ENCODE assay signal across 8 mouse cellular contexts in the genomic region with DNA sequence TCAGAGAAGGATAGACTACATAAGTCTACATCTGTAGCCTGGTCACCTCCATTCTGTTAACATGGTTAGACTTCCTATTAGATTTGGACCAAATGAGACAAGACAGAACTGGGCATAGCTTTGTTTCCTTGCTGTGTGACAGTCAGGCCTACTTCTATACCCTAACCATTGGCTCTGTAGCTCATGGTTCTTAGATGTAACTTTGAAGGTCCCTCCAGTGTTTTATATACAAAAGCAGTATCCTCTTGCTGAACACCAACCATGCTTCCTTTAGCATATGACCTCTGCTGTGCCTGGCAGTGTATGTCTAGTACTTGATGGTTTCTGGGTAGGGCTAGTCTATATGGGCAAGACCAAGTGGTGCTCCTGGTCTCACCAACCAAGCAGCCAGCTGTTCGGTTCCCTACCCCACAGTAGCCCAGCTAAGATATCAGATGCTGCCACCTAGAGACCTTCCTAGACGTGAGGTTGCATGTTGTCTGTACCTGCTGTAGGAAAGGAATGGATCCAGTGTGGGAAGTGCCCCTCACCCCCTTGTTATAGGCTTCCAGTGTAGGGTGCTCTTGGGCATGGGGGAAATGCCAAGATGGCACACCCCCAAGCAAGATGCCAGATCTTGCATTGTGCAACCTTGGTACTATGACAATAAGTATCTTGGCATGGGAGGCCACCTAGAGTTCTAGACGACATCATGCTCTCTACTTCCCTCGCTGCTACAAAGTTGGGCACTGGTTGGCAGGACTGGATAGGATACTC. TPM values are rescaled to one million over a fixed set of nuclear protein-coding genes. Genes with fewer than 3 reads are reported as not detected.
A peak's percentile ranks its signal among the peaks of the same experiment; 100 is the strongest.
DNase-seq lines count a peak whose midpoint lies in the region; ATAC-seq and TF ChIP-seq lines count a peak whose summit lies in the region.

No protein-coding gene starts in this region.

- peak overlapping the region; percentile 96 for H3K4me2 ChIP-seq in kidney, postnatal 0 days (ENCODE audit: low read length)
- H3K4me2 ChIP-seq in forebrain, embryonic 11.5 days (ENCODE audit: low read depth, low read length, severe bottlenecking): peak overlapping the region; percentile 74
- H3K4me2 ChIP-seq in myocyte (ENCODE audit: low read depth): peak overlapping the region; percentile 85

- ATAC-seq in kidney, postnatal 0 days (replicated peaks; ENCODE audit: low FRiP score, low read depth): no peak
- ATAC-seq in forebrain, embryonic 11.5 days (replicated peaks; ENCODE audit: low FRiP score): no peak

- H3K27ac ChIP-seq in kidney, postnatal 0 days: peak overlapping the region; percentile 95
- peak overlapping the region; percentile 65; the same call in 1 of the 2 replicates for H3K27ac ChIP-seq in forebrain, embryonic 11.5 days (ENCODE audit: low read depth, low read length)
- peak overlapping the region; percentile 90 for H3K27ac ChIP-seq in limb, embryonic 10.5 days

- no peak overlapping the region for H3K9ac ChIP-seq in kidney, postnatal 0 days (ENCODE audit: low read depth, low read length)
- H3K9ac ChIP-seq in forebrain, embryonic 11.5 days (ENCODE audit: low read length): peak overlapping the region; percentile 79; the same call in 1 of the 2 replicates

- peaks cover 37% of the 10 kb centered on the region for H3K36me3 ChIP-seq in kidney, postnatal 0 days (ENCODE audit: insufficient read depth, low read length)
- peaks cover 11% of the 10 kb centered on the region; the same call in 1 of the 2 replicates for H3K36me3 ChIP-seq in forebrain, embryonic 11.5 days (ENCODE audit: control insufficient read depth, insufficient read depth, low read length)
- peaks cover 72% of the 10 kb centered on the region for H3K36me3 ChIP-seq in limb, embryonic 10.5 days
- peaks cover 17% of the 10 kb centered on the region for H3K36me3 ChIP-seq in myocyte (ENCODE audit: control insufficient read depth, insufficient read depth)

- peaks cover 26% of the 10 kb centered on the region for H3K4me1 ChIP-seq in kidney, postnatal 0 days (replicated peaks; ENCODE audit: insufficient read depth, low read length)
- peaks cover 25% of the 10 kb centered on the region for H3K4me1 ChIP-seq in forebrain, embryonic 11.5 days (replicated peaks; ENCODE audit: control insufficient read depth, insufficient read depth, low read length)
- peaks cover 57% of the 10 kb centered on the region for H3K4me1 ChIP-seq in limb, embryonic 10.5 days

- WGBS in kidney, postnatal 0 days: 34% methylated on average over 4 of the region's 4 CpGs
- 43% methylated on average over 4 of the region's 4 CpGs for WGBS in forebrain, embryonic 11.5 days
- WGBS in limb, embryonic 10.5 days: 34% methylated on average over 4 of the region's 4 CpGs

- peaks cover 24% of the 10 kb centered on the region for H3K79me2 ChIP-seq in myocyte (ENCODE audit: control insufficient read depth, insufficient read depth)

- TF ChIP-seq POLR2A in myocyte (IDR thresholded peaks at IDR 0.05; ENCODE audit: insufficient read length, low read depth): no peak

- no peaks in the 10 kb centered on the region for H3K27me3 ChIP-seq in kidney, postnatal 0 days (ENCODE audit: insufficient read depth, low read length)
- H3K27me3 ChIP-seq in forebrain, embryonic 11.5 days (ENCODE audit: control insufficient read depth, insufficient read depth, low read length): no peaks in the 10 kb centered on the region
- no peaks in the 10 kb centered on the region for H3K27me3 ChIP-seq in limb, embryonic 10.5 days (ENCODE audit: low read depth, poor library complexity, severe bottlenecking)
- no peaks in the 10 kb centered on the region for H3K27me3 ChIP-seq in myocyte (ENCODE audit: control insufficient read depth, insufficient read depth, insufficient read length)

- no peak for TF ChIP-seq CTCF in kidney, postnatal 0 days (IDR thresholded peaks at IDR 0.05; ENCODE audit: low read depth)

- intact Hi-C loops in left cerebral cortex, postnatal 4 days (cut with DNase I): no loop called here

- no peak for DNase-seq in kidney, postnatal 0 days (ENCODE audit: low spot score)
- DNase-seq in kidney, adult 11 months: no peak
- DNase-seq in forebrain, embryonic 11.5 days (ENCODE audit: low spot score): no peak
- DNase-seq in limb, embryonic 10.5 days (ENCODE audit: low spot score): no peak
- no peak for DNase-seq in spleen, postnatal 10 days (ENCODE audit: low spot score in 2 of 2)
- DNase-seq in left cerebral cortex, postnatal 4 days: no peak
- no peak for DNase-seq in ovary, postnatal 36 days (ENCODE audit: low spot score)

- H3K4me3 ChIP-seq in kidney, postnatal 0 days (replicated peaks; ENCODE audit: low read depth, low read length): no peak overlapping the region
- 0 out of 2 replicates have a peak overlapping the region, but pooled peaks have one; percentile 0 for H3K4me3 ChIP-seq in forebrain, embryonic 11.5 days (ENCODE audit: low read depth, low read length)
- H3K4me3 ChIP-seq in limb, embryonic 10.5 days: peak overlapping the region; percentile 97
- H3K4me3 ChIP-seq in myocyte: peak overlapping the region; percentile 68

- H3K9me3 ChIP-seq in kidney, postnatal 0 days (replicated peaks; ENCODE audit: low read length): no peaks in the 10 kb centered on the region
- H3K9me3 ChIP-seq in forebrain, embryonic 11.5 days (ENCODE audit: control insufficient read depth, low read length): no peaks in the 10 kb centered on the region
- H3K9me3 ChIP-seq in limb, embryonic 10.5 days (replicated peaks): no peaks in the 10 kb centered on the region

- H3ac ChIP-seq in myocyte (ENCODE audit: control insufficient read depth, insufficient read length): no peak overlapping the region

TF ChIP-seq in myocyte, 11 proteins besides CTCF, POLR2A, EP300 and RAD21:
- TF ChIP-seq MYOD1 (IDR thresholded peaks at IDR 0.05; ENCODE audit: control insufficient read depth in 1 of 3, insufficient read length in 2 of 3, low read depth in 2 of 3) (no peak), POLR2AphosphoS2 (IDR thresholded peaks at IDR 0.05; ENCODE audit: insufficient read length, low read depth) (peak; percentile 9), CEBPB (IDR thresholded peaks at IDR 0.05; ENCODE audit: insufficient read depth, poor library complexity, severe bottlenecking) (0 out of 2 replicates have a peak, but pooled peaks have one; percentile 3), TCF12 (IDR thresholded peaks at IDR 0.05; ENCODE audit: insufficient read depth, poor library complexity, severe bottlenecking) (no peak)

RNA-seq across cellular contexts. Expression of gene Slc25a10, which starts 1.2 kb away (rescaled TPM):
- 121 and 132 TPM in 2 replicates for polyA plus RNA-seq in kidney, postnatal 0 days (2015; fragmentation: Nextera tagmentation; extraction: Ambion mirVana)
- 50.9 and 57.5 TPM in 2 replicates for polyA plus RNA-seq in forebrain, embryonic 11.5 days (2014; fragmentation: Nextera tagmentation; extraction: Ambion mirVana)
- polyA plus RNA-seq in limb, embryonic 10.5 days (2016; fragmentation: Nextera tagmentation; extraction: Ambion mirVana): 69.0 and 71.8 TPM in 2 replicates
- polyA plus RNA-seq in myocyte (2012; fragmentation: generic; extraction: Trizol): 43.8 TPM
- 10 to 100 TPM; 27.2 to 27.6 TPM for total RNA-seq in left cerebral cortex, postnatal 4 days (2021)

RNA-seq across cellular contexts. Expression of gene Mrpl12, which starts 6.1 kb away (rescaled TPM):
- polyA plus RNA-seq in kidney, postnatal 0 days (2015; fragmentation: Nextera tagmentation; extraction: Ambion mirVana): 218 and 224 TPM in 2 replicates
- polyA plus RNA-seq in forebrain, embryonic 11.5 days (2014; fragmentation: Nextera tagmentation; extraction: Ambion mirVana): 152 and 160 TPM in 2 replicates
- 187 and 250 TPM in 2 replicates for polyA plus RNA-seq in limb, embryonic 10.5 days (2016; fragmentation: Nextera tagmentation; extraction: Ambion mirVana)
- polyA plus RNA-seq in myocyte (2012; fragmentation: generic; extraction: Trizol): 218 TPM
- 10 to 100 TPM; 74.4 to 74.5 TPM for total RNA-seq in left cerebral cortex, postnatal 4 days (2021)

RNA-seq across cellular contexts. Expression of gene Arl16, which starts 23.1 kb away (rescaled TPM):
- polyA plus RNA-seq in kidney, postnatal 0 days (2015; fragmentation: Nextera tagmentation; extraction: Ambion mirVana): 32.7 and 35.1 TPM in 2 replicates
- 50.1 and 54.2 TPM in 2 replicates for polyA plus RNA-seq in forebrain, embryonic 11.5 days (2014; fragmentation: Nextera tagmentation; extraction: Ambion mirVana)
- 54.2 and 65.6 TPM in 2 replicates for polyA plus RNA-seq in limb, embryonic 10.5 days (2016; fragmentation: Nextera tagmentation; extraction: Ambion mirVana)
- polyA plus RNA-seq in myocyte (2012; fragmentation: generic; extraction: Trizol): 15.6 TPM
- total RNA-seq in left cerebral cortex, postnatal 4 days (2021): 10 to 100 TPM; 43.9 to 46.0 TPM

RNA-seq across cellular contexts. Expression of gene Ccdc137, which starts 32.6 kb away (rescaled TPM):
- polyA plus RNA-seq in kidney, postnatal 0 days (2015; fragmentation: Nextera tagmentation; extraction: Ambion mirVana): 26.3 and 29.5 TPM in 2 replicates
- 30.3 and 33.8 TPM in 2 replicates for polyA plus RNA-seq in forebrain, embryonic 11.5 days (2014; fragmentation: Nextera tagmentation; extraction: Ambion mirVana)
- polyA plus RNA-seq in limb, embryonic 10.5 days (2016; fragmentation: Nextera tagmentation; extraction: Ambion mirVana): 48.9 and 56.7 TPM in 2 replicates
- polyA plus RNA-seq in myocyte (2012; fragmentation: generic; extraction: Trizol): 11.4 TPM
- total RNA-seq in left cerebral cortex, postnatal 4 days (2021): 10 to 100 TPM; 21.2 to 24.6 TPM

RNA-seq across cellular contexts. Expression of gene Oxld1, which starts 32.6 kb away (rescaled TPM):
- polyA plus RNA-seq in kidney, postnatal 0 days (2015; fragmentation: Nextera tagmentation; extraction: Ambion mirVana): 24.3 and 30.3 TPM in 2 replicates
- 11.3 and 11.6 TPM in 2 replicates for polyA plus RNA-seq in forebrain, embryonic 11.5 days (2014; fragmentation: Nextera tagmentation; extraction: Ambion mirVana)
- 9.7 and 10.5 TPM in 2 replicates for polyA plus RNA-seq in limb, embryonic 10.5 days (2016; fragmentation: Nextera tagmentation; extraction: Ambion mirVana)
- 17.4 TPM for polyA plus RNA-seq in myocyte (2012; fragmentation: generic; extraction: Trizol)
- 1 to 10 TPM; 7.9 to 9.6 TPM for total RNA-seq in left cerebral cortex, postnatal 4 days (2021)
